Mouse (Mus musculus) midbrain, embryonic 14.5 days (tissue): ENCODE measurements around the gene Cbx7. TPM values are rescaled to one million over a fixed set of nuclear protein-coding genes. Genes with fewer than 3 reads are reported as not detected.

ENCODE experiments used
- ATAC-seq: fragments of 200-750 bp; cut with Nextera tagmentation; 2 replicates; pipeline ENCODE4 v1.8.0; 2017; ENCODE audit warnings: moderate number of reproducible peaks, moderate library complexity; ENCODE audit not compliant: low FRiP score, low TSS enrichment
- DNase-seq: peaks from one replicate; pipeline ENCODE4 v3.0.0-alpha.2; 2015
- H3K27ac ChIP-seq: fragments of 300-500 bp; sonication (generic); replicated peaks from 2 replicates; pipeline ENCODE4 v1.5.1; 2014; ENCODE audit warnings: mild to moderate bottlenecking, low read depth, low read length, moderate library complexity
- H3K27me3 ChIP-seq: fragments of 300-500 bp; sonication (generic); 2 replicates; pipeline ENCODE4 v1.6.1; 2014; ENCODE audit warnings: low read length, control low read depth, mixed read lengths; ENCODE audit not compliant: control insufficient read depth, insufficient read depth
- H3K36me3 ChIP-seq: fragments of 300-500 bp; sonication (generic); 2 replicates; pipeline ENCODE4 v1.6.1; 2014; ENCODE audit warnings: low read length, control low read depth; ENCODE audit not compliant: control insufficient read depth, insufficient read depth
- H3K4me1 ChIP-seq: fragments of 300-500 bp; sonication (generic); 2 replicates; pipeline ENCODE4 v1.6.1; 2014; ENCODE audit warnings: mild to moderate bottlenecking, antibody characterized with exemption, low read length, control low read depth; ENCODE audit not compliant: control insufficient read depth, insufficient read depth
- H3K4me2 ChIP-seq: fragments of 300-500 bp; sonication (generic); 2 replicates; pipeline ENCODE4 v1.6.1; 2014; ENCODE audit warnings: mild to moderate bottlenecking, low read length, moderate library complexity
- H3K4me3 ChIP-seq: fragments of 300-500 bp; sonication (generic); replicated peaks from 2 replicates; pipeline ENCODE4 v1.5.1; 2014; ENCODE audit warnings: low read depth, low read length
- H3K9ac ChIP-seq: fragments of 300-500 bp; sonication (generic); replicated peaks from 2 replicates; pipeline ENCODE4 v1.6.1; 2014; ENCODE audit warnings: mild to moderate bottlenecking, low read length, moderate library complexity
- H3K9me3 ChIP-seq: fragments of 300-500 bp; sonication (generic); 2 replicates; pipeline ENCODE4 v1.6.1; 2016; ENCODE audit warnings: low read length, control low read depth, mixed read lengths; ENCODE audit not compliant: control insufficient read depth
- WGBS: fragments of 180-500 bp; shearing (Covaris S2); extraction: QIAGEN DNeasy Blood & Tissue Kit; methylation state at CpG from one replicate; pipeline ENCODE4 v1.1.7; 2014; 5-methylcytosine and 5-hydroxymethylcytosine counted together
- polyA plus RNA-seq: library from polyadenylated mRNA; unstranded; fragments of >200 nt; fragmentation: Nextera tagmentation; extraction: Ambion mirVana; gene quantifications from 2 replicates; pipeline ENCODE4 v1.2.1, GENCODE M21; 2014

Gene Cbx7
- polyA plus RNA-seq, 1 experiment from 2014 or later = 4.4 TPM

DNA sequence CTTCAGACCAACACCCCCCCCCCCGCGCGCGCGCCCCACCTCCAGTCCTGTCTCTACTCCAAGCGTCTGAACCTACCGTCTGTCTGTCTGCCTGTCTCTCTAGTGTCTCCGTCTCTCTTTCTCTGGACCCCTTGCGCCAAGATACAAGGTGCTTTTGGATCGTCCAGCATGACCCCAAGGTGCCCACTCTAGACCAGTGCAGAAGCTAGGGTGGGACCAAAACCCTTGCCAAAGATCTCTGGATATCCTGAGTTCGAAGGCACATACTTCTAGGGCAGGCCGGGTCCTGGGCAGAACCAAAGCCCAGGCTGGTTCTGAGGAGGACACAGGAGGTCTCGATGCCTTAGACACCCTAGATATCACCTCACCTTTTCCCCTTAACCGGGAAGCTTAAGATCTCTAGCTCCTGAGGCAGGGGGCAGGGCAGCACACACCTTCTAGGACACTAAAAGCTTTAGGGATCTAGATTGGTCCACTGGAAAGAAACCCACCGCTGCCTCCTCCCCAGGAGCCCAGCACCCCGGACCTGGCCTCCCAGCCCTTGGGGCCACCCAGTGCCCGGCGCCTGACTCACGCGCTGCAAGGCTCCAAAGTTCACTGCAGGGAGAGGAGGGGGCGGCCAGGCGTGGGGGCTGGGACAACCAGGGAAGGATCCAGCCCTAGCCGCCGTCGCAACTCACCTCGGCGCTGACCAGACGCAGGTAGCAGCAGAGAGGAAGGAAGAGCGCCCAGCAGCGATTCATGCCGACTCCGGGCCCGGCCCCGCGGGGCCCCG is 42.5 kb upstream of the Cbx7 start:
- Histone ChIP-seq H3K9me3 (no peaks in the 10 kb centered on the region), H3K4me1 (peaks cover 18% of the 10 kb centered on the region), H3K27ac (peak overlapping the region; percentile 74; the same call in 1 of the 2 replicates), H3K9ac (peak overlapping the region; percentile 72), H3K36me3 (no peaks in the 10 kb centered on the region), H3K4me2 (peak overlapping the region; percentile 90), H3K4me3 (peak overlapping the region; percentile 62), H3K27me3 (peaks cover 54% of the 10 kb centered on the region)
- ATAC-seq (no peak), DNase-seq (peak; percentile 20)
- 1% methylated on average over 36 of the region's 36 CpGs for WGBS

DNA sequence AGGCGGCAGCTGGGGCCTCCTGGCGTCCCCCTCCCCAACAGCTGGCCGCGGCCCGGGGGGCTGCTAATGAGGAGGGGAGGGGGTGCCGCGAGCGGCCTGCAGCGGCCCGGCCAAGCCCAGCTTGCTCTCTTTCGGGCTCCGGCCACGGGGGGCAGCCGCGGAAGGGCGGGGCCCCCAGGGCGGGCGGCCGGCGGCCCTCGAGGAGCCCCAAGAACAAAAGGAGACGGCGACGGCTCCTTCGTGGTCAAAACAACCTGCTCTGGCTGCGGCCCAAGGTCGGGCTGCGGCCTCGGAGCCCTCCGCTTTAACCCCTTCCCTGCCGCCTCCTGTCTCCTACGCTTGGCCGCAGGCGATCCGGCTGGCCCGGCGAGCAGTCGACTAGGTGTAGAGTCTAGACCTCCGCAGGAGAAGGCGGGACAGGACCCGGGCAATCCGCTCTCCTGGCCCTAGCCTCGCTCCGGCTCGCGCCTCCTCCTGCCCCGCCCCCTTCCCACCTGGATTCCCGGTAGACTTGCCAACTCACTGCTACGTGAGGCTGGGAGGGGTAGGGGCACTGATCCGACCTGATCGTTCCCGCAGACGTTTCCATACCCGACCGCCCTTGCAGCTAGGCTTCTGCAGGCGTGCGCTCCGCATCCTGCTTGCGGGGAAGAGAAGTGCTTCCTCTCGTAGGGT is 41.7 kb upstream of the Cbx7 start:
- ATAC-seq (peak; percentile 60), DNase-seq (peak; percentile 72)
- Histone ChIP-seq H3K4me3 (peak overlapping the region; percentile 62), H3K27ac (peak overlapping the region; percentile 74), H3K4me1 (peaks cover 18% of the 10 kb centered on the region), H3K9me3 (no peaks in the 10 kb centered on the region), H3K27me3 (peaks cover 54% of the 10 kb centered on the region), H3K36me3 (no peaks in the 10 kb centered on the region), H3K9ac (peak overlapping the region; percentile 72), H3K4me2 (peak overlapping the region; percentile 90)
- WGBS = under 1% methylated on average over 55 of the region's 60 CpGs

DNA sequence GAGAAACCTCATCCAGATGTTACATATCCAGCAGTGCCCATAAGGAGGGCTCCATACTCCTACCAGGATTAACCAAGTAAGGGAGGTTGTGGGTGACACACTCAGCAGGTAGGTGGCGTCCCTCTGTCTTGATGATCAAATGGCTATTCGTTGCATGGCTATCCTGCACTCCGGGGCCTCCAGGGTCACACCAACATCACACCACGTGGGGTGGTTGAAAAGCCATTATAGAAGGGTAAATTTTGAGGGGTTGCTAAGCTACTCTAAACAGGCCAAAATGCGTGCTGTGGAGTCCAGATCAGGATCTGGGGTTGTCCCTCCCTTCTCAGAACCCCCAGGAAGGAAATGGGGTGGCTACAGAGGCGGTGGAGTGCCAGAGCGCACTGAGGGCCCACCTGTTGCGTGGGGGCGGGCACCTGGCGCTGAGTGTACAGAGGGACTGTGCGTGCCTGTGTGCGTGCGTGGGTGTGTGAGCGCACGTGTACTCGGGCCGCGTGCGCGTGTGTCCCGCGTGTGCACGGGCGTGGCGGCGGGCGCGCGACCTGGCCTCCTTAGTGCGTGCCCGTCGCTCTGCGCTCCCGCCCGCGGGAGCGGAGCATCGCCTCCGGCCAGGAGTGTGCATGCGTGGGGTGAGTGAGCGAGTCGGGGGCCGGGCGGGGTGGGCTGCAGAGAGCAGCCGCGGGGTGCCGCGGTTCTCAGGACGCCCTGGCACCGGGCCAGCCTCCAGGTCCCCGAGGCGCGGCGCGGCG is 41.0 kb upstream of the Cbx7 start:
- Histone ChIP-seq H3K4me2 (peak overlapping the region; percentile 90), H3K9me3 (no peaks in the 10 kb centered on the region), H3K27ac (peak overlapping the region; percentile 74), H3K4me3 (peak overlapping the region; percentile 62), H3K36me3 (no peaks in the 10 kb centered on the region), H3K9ac (peak overlapping the region; percentile 72), H3K4me1 (peaks cover 18% of the 10 kb centered on the region), H3K27me3 (peaks cover 54% of the 10 kb centered on the region)
- ATAC-seq (peak; percentile 68), DNase-seq (peak; percentile 87)
- WGBS = 1% methylated on average over 54 of the region's 56 CpGs

DNA sequence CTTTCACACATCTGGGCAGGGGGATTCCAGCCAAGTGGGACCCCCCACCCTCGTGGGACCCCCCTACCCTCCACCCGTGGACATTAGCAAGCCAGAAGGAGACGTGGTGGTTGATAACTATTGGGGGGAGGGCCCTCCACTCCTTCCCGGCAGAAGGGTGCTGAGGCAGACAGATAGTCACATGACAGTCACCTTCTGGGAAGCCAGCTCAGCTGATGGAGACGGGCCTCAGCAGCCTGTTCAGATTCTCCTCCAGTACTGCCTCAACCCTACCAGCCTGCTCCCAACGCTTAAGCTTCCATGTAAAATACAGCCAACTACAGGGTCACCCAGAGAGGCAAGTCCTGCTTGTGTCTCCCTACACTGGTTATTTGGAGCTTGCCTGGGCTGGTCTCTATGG is 40.3 kb upstream of the Cbx7 start:
- H3K4me3 ChIP-seq = no peak overlapping the region
- peaks cover 48% of the 10 kb centered on the region for H3K27me3 ChIP-seq
- no peak for ATAC-seq

DNA sequence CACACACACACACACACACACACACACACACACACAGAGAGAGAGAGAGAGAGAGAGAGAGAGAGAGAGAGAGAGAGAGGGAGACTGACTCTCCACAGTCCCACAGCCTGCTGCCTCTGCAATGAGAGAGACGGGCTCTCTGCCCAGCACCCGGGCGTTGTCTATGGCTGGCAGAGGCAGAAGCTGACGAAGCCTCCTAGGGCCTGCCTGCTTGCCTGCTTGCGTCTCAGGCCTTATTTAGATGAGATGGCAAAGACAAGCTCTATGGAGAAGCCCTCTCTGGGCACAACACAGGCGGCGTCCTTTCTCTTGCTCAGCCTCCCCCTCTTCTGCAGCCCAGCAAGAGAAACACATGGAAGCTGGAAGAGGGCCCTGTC is 39.3 kb upstream of the Cbx7 start:
- WGBS = 24% methylated on average over 7 of the region's 7 CpGs
- no peaks in the 10 kb centered on the region for H3K9me3 ChIP-seq
- no peak overlapping the region for H3K4me3 ChIP-seq
- no peak overlapping the region for H3K9ac ChIP-seq
- ATAC-seq (no peak), DNase-seq (peak; percentile 22)
- peaks cover 38% of the 10 kb centered on the region for H3K27me3 ChIP-seq
- peaks cover 20% of the 10 kb centered on the region for H3K4me1 ChIP-seq
- no peak overlapping the region for H3K27ac ChIP-seq
- H3K36me3 ChIP-seq = no peaks in the 10 kb centered on the region
- H3K4me2 ChIP-seq = no peak overlapping the region

More for the DNA sequence above, 40.3 kb upstream of the Cbx7 start:
- DNase-seq = no peak
- Histone ChIP-seq H3K27ac (no peak overlapping the region), H3K36me3 (no peaks in the 10 kb centered on the region), H3K4me1 (peaks cover 18% of the 10 kb centered on the region), H3K9ac (no peak overlapping the region), H3K4me2 (peak overlapping the region; percentile 90), H3K9me3 (no peaks in the 10 kb centered on the region)
- 36% methylated on average over 6 of the region's 6 CpGs for WGBS

DNA sequence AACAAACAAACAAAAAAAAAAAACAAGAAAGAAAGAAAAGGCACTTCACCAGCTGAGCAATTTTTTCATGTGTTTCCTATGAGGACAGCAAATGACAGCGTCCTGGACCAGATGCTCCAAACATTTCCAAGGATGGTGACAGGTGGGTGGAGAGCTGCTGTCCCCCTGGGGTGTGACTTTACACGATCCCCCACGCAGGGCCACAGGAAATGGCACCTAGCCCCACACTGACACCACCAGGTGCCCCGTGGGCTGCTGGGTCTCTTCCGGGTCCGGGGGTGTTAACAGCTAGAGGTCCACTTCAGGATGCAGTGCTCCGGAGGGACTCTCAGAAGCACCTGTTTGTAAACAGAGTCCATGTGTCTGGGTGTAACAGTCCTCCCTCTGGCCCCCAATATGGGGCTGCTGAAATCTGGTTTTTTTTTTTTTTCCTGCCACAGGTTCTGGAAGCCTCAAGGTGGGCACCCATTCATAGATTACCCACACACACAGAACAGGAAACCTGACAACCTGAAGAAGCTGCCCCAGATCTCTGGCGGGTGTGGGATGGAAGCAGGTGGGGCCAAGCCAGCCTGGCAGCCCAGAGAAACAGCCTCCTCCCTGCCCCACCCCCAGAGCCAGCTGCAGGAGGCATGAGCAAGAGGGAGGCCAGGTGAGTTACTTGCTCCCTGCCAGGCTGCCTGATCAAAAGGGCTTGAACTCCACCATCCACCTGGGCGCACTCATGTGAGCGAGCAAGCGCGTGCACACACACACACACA is 38.7 kb upstream of the Cbx7 start:
- no peak for ATAC-seq
- Histone ChIP-seq H3K27me3 (peaks cover 32% of the 10 kb centered on the region), H3K4me3 (no peak overlapping the region), H3K9me3 (no peaks in the 10 kb centered on the region), H3K4me2 (no peak overlapping the region), H3K36me3 (no peaks in the 10 kb centered on the region), H3K4me1 (peaks cover 25% of the 10 kb centered on the region), H3K27ac (no peak overlapping the region), H3K9ac (no peak overlapping the region)
- DNase-seq = no peak
- WGBS = 66% methylated on average over 12 of the region's 12 CpGs

DNA sequence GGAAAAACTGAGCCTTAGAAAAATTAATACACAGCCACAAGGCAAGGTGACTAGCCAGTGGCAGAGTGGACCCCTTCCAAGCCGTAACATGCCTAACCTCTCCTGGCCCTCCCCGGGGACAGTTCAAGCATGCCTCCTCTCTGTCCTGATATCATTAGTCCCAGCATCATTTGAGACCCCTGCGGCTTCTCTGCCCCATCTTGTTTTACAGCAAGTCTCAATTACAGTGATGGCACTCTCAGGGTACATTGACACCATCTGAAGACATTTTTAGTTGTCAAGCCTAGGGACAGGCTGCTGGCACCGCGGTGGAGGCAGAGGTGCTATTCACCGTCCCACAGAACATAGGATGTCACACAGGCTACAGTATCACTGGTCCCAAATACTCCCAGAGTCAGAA is 37.5 kb upstream of the Cbx7 start:
- Histone ChIP-seq H3K27me3 (peaks cover 21% of the 10 kb centered on the region; the same call in 1 of the 2 replicates), H3K4me2 (no peak overlapping the region), H3K9me3 (no peaks in the 10 kb centered on the region), H3K4me3 (no peak overlapping the region), H3K4me1 (peaks cover 17% of the 10 kb centered on the region), H3K27ac (no peak overlapping the region), H3K36me3 (no peaks in the 10 kb centered on the region), H3K9ac (no peak overlapping the region)
- ATAC-seq = no peak
- DNase-seq = no peak
- 82% methylated on average over 6 of the region's 6 CpGs for WGBS

DNA sequence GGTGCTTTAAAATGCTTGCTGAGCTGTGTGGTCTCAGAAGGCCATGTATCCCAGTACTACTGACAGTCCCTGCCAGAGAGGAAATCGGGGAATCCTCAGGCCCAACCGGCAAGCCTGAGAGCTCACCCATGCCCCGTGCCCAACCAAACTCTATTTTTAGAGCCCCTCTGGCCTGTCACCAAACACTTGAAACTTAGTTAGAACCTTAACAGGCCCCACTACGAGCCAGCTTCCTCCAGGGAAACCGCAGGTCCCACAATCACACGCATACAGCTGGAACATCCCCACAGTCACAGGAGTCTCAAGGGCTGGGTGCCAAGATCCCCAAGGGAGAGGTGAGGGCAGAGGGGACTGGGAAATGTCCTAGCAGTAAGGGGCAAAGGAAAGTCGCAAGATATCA is 35.2 kb upstream of the Cbx7 start:
- peaks cover 10% of the 10 kb centered on the region for H3K4me1 ChIP-seq
- no peaks in the 10 kb centered on the region for H3K9me3 ChIP-seq
- DNase-seq (no peak), ATAC-seq (no peak)
- no peaks in the 10 kb centered on the region for H3K36me3 ChIP-seq
- H3K9ac ChIP-seq = no peak overlapping the region
- no peak overlapping the region for H3K4me2 ChIP-seq
- H3K27ac ChIP-seq = no peak overlapping the region
- 88% methylated on average over 7 of the region's 7 CpGs for WGBS
- no peak overlapping the region for H3K4me3 ChIP-seq
- H3K27me3 ChIP-seq = 0 out of 2 replicates have a peak, but pooled peaks cover 3% of the 10 kb centered on the region
